Mouse (Mus musculus) heart, embryonic 11.5 days (tissue): Measurements from ENCODE around the gene Bcl10. TPM values are rescaled to one million over a fixed set of nuclear protein-coding genes. Genes with fewer than 3 reads are reported as not detected.

Experiments
- ATAC-seq: fragments of 200-750 bp; cut with Nextera tagmentation; replicated peaks from 2 replicates; pipeline ENCODE4 v1.8.0; 2017; ENCODE audit warnings: moderate library complexity; ENCODE audit not compliant: insufficient number of reproducible peaks, low FRiP score, low TSS enrichment
- H3K27ac ChIP-seq: fragments of 300-500 bp; sonication (generic); 2 replicates; pipeline ENCODE4 v1.5.1; 2014; ENCODE audit warnings: mild to moderate bottlenecking, low read depth, low read length
- H3K27me3 ChIP-seq: fragments of 300-500 bp; sonication (generic); 2 replicates; pipeline ENCODE4 v1.6.1; 2014; ENCODE audit warnings: mild to moderate bottlenecking, low read length, mixed read lengths; ENCODE audit not compliant: control insufficient read depth, insufficient read depth
- H3K36me3 ChIP-seq: fragments of 300-500 bp; sonication (generic); 2 replicates; pipeline ENCODE4 v1.6.1; 2014; ENCODE audit warnings: mild to moderate bottlenecking, low read length, moderate library complexity, mixed read lengths; ENCODE audit not compliant: control insufficient read depth, insufficient read depth
- H3K4me1 ChIP-seq: fragments of 300-500 bp; sonication (generic); 2 replicates; pipeline ENCODE4 v1.6.1; 2014; ENCODE audit warnings: low read length; ENCODE audit not compliant: control insufficient read depth, insufficient read depth
- H3K4me2 ChIP-seq: fragments of 300-500 bp; sonication (generic); 2 replicates; pipeline ENCODE4 v1.6.1; 2014; ENCODE audit warnings: mild to moderate bottlenecking, moderate library complexity
- H3K4me3 ChIP-seq: fragments of 300-500 bp; sonication (generic); 2 replicates; pipeline ENCODE4 v1.5.1; 2014; ENCODE audit warnings: low read depth, low read length
- H3K9ac ChIP-seq: fragments of 300-500 bp; sonication (generic); 2 replicates; pipeline ENCODE4 v1.6.1; 2014; ENCODE audit warnings: mild to moderate bottlenecking, low read depth, low read length, moderate library complexity
- H3K9me3 ChIP-seq: fragments of 300-500 bp; sonication (generic); replicated peaks from 2 replicates; pipeline ENCODE4 v1.6.1; 2016; ENCODE audit warnings: low read length; ENCODE audit not compliant: control insufficient read depth
- WGBS: fragments of 180-500 bp; shearing (Covaris S2); extraction: QIAGEN DNeasy Blood & Tissue Kit; methylation state at CpG from one replicate; pipeline ENCODE4 v1.1.7; 2014; ENCODE audit not compliant: insufficient replicate concordance; 5-methylcytosine and 5-hydroxymethylcytosine counted together
- polyA plus RNA-seq: library from polyadenylated mRNA; unstranded; fragments of >200 nt; fragmentation: Nextera tagmentation; extraction: Ambion mirVana; gene quantifications from 2 replicates; pipeline ENCODE4 v1.2.1, GENCODE M21; 2014

Gene Bcl10
- polyA plus RNA-seq, 1 experiment from 2014 or later, result 45.9 TPM

DNA sequence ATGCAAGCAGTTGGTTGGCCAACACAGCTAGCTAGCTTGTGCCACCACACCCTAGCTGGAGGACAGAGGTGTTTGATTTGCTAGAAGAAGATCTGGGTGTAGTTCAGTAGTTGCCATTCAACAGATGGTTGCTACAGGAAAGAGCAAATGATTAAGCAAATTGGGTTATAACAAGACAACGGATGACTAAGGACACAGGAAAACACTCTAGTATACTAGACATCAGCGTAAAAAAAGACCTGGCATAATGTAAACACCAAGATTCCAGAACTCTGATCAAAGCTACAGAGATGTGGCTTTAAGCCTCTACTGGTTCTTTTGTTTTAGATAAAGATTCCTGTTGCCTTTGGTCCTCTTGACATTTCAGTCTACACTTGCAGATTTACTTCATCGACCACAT lies 367 bp downstream of the Bcl10 start:
- Histone ChIP-seq H3K4me2 (no peak overlapping the region), H3K4me1 (peaks cover 16% of the 10 kb centered on the region; the same call in 1 of the 2 replicates), H3K9ac (no peak overlapping the region), H3K27me3 (no peaks in the 10 kb centered on the region), H3K4me3 (no peak overlapping the region), H3K9me3 (no peaks in the 10 kb centered on the region), H3K27ac (no peak overlapping the region), H3K36me3 (0 out of 2 replicates have a peak, but pooled peaks cover under 1% of the 10 kb centered on the region)
- WGBS, result 51% methylated on average over 3 of the region's 3 CpGs
- no peak for ATAC-seq

DNA sequence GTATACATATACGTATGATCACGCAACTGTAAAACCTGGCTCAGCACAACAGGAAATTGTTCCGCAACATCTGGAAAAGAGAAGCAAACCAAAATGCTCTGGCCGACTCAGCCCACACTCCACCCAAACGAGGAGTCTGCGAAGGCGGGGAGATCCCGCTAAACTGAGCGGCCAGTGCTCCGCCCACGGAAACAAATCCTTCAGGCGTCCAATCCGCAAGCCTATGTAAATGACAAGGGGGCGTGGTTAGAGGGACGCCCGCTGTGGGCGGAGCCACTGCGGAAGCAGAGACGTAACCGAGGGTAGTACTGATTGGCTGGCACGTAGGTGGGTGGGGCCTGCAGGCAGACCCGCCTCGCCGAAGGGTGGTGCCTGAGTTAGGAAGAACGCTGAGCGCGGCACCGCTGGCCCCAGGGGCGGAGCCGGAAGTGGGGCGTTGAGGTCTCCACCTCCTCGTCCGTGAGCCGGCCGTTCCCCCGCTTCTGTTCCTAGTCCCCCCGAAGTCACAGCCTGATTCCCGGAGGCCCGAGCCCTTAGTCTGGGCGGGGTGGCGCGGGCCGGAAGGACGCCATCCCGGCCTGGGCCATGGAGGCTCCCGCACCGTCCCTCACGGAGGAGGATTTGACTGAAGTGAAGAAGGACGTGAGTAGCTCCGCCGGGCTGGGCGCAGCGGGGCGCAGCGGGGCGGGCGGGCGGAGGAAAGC lies 1.4 kb downstream of the Bcl10 start:
- H3K9ac ChIP-seq, result peak overlapping the region; percentile 76
- peak overlapping the region; percentile 97 for H3K4me3 ChIP-seq
- ATAC-seq, result peak; percentile 100
- H3K36me3 ChIP-seq, result 0 out of 2 replicates have a peak, but pooled peaks cover 3% of the 10 kb centered on the region
- WGBS, result under 1% methylated on average over 56 of the region's 58 CpGs
- no peaks in the 10 kb centered on the region for H3K9me3 ChIP-seq
- H3K27me3 ChIP-seq, result no peaks in the 10 kb centered on the region
- peak overlapping the region; percentile 84 for H3K27ac ChIP-seq
- peaks cover 16% of the 10 kb centered on the region; the same call in 1 of the 2 replicates for H3K4me1 ChIP-seq
- H3K4me2 ChIP-seq, result peak overlapping the region; percentile 73

DNA sequence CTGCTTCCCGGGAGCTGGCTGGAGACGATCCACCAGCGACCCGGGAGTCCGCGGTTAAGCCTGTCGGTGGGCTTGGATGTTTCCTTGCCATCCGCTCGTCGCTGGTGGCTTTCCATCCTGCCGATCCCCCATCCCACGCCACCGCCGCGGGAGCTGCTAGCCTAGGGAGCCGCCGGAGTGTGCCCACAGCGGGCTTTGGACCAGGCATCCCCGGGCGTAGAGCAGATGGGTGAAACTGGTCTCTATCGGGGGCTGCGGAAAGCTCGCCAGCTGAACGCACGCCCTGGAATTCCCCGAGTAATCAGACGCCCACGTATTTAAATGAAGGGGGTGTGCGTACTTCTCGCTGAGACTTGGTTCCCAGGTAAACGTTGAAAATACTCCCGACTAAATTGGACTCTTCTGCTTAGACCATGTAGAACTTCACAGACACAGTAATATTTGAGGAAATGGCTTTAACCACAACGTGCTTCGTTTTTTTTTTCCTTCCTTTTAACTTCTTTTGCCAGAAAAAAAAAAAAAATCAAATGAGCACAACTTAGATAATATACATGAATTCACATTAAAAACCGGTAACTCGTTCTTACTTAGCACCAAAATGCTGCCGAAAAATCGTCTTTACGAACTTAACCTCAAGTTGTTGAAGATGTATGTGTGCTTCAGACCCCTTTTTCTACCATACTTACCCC lies 2.2 kb downstream of the Bcl10 start:
- H3K9me3 ChIP-seq, result no peaks in the 10 kb centered on the region
- no peaks in the 10 kb centered on the region for H3K27me3 ChIP-seq
- H3K4me1 ChIP-seq, result peaks cover 16% of the 10 kb centered on the region; the same call in 1 of the 2 replicates
- ATAC-seq, result no peak
- peak overlapping the region; percentile 84 for H3K27ac ChIP-seq
- peak overlapping the region; percentile 76 for H3K9ac ChIP-seq
- 0 out of 2 replicates have a peak, but pooled peaks cover 5% of the 10 kb centered on the region for H3K36me3 ChIP-seq
- peak overlapping the region; percentile 73 for H3K4me2 ChIP-seq
- 4% methylated on average over 39 of the region's 39 CpGs for WGBS
- H3K4me3 ChIP-seq, result peak overlapping the region; percentile 97

DNA sequence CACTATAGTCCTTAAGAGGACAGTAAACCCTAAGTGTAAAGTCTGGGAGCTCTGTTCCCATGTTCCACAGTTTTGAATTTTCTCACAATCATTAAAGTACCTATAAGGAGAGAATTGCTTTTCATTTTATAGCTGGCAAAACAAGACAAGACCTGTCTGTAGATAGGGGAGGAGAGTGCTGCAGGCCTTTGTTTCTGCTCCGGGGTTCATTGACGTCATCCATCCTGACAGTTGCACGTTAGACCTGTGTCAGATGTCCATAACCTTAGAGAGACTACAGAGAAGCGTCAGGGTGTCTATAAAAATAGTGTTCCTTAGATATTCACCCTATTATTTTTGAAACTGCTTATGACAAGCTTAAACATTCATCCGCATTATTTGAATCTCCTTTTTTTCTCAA lies 2.9 kb downstream of the Bcl10 start:
- H3K4me1 ChIP-seq, result peaks cover 16% of the 10 kb centered on the region; the same call in 1 of the 2 replicates
- no peak overlapping the region; the same call in 1 of the 2 replicates for H3K9ac ChIP-seq
- no peak for ATAC-seq
- H3K4me2 ChIP-seq, result peak overlapping the region; percentile 73
- no peaks in the 10 kb centered on the region for H3K27me3 ChIP-seq
- peak overlapping the region; percentile 97 for H3K4me3 ChIP-seq
- 70% methylated on average over 5 of the region's 5 CpGs for WGBS
- no peaks in the 10 kb centered on the region for H3K9me3 ChIP-seq
- 0 out of 2 replicates have a peak, but pooled peaks cover 5% of the 10 kb centered on the region for H3K36me3 ChIP-seq
- H3K27ac ChIP-seq, result no peak overlapping the region

DNA sequence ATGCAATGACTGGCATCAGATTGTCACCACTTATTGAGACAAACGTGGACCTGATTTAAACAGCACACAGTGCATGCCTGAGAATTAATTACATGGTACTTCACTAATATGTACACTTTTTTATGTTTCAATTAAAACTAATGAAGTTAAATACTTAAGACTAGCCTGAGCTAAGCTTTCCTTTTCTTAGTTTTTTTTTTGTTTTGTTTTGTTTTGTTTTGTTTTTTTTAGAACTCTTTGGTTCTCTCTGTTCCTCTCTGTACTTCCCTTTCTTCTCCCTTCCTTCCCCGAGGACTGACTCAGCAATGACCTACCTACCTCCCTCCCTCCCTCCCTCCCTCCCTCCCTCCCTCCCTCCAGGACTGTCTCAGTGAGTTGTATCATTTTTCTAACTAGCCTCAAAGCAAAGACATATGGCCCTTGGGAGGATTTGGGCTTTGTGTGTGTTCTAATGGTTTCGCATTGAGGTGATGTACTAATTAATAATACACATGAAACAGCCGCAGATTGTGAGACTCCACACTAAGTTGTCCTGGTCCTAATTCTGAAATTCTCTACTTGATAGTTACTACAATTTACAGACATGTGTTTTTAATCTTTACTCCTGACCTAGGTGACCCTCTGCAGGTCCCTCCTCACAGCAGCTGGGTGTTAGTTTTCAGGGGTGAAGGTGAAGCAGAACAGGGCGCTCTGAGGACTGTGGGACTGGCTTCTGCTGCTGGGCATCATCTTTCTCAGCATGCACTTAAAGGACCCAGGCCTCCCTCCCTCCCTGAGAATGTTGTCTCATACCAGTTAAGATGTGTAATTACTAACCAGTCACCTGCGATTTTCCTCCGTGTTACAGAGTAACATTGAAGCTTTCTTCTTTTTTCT lies 7.2 kb downstream of the Bcl10 start:
- Histone ChIP-seq H3K4me1 (peaks cover 10% of the 10 kb centered on the region; the same call in 1 of the 2 replicates), H3K36me3 (peaks cover 13% of the 10 kb centered on the region)

DNA sequence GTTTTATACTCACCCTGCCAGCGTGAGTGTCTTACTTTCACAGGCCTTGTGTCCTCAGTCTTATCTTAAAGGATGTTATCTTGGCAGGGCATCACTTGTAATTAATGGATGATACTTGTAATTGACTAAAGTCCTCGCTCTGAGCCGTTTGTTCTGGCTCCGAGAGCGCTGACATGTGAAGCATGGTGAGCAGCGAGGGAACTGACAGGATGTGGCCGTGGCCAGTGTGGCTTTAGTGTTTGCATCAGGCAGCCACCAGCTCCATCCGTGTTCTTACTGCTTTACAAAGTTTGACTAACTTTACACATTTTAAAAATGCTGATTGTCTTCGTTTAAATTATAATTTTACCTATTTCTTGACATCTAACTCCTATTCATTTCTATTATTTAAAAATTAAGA lies 11.2 kb downstream of the Bcl10 start:
- Histone ChIP-seq H3K9ac (no peak overlapping the region), H3K27ac (no peak overlapping the region), H3K4me2 (no peak overlapping the region), H3K4me3 (no peak overlapping the region), H3K4me1 (peaks cover 2% of the 10 kb centered on the region), H3K9me3 (no peaks in the 10 kb centered on the region), H3K36me3 (peaks cover 11% of the 10 kb centered on the region), H3K27me3 (no peaks in the 10 kb centered on the region)
- ATAC-seq, result no peak
- WGBS, result 65% methylated on average over 9 of the region's 9 CpGs

More for the DNA sequence above, 7.2 kb downstream of the Bcl10 start:
- Histone ChIP-seq H3K4me3 (no peak overlapping the region), H3K9ac (no peak overlapping the region), H3K4me2 (no peak overlapping the region), H3K27ac (no peak overlapping the region), H3K27me3 (no peaks in the 10 kb centered on the region), H3K9me3 (no peaks in the 10 kb centered on the region)
- WGBS, result 68% methylated on average over 7 of the region's 7 CpGs
- no peak for ATAC-seq

DNA sequence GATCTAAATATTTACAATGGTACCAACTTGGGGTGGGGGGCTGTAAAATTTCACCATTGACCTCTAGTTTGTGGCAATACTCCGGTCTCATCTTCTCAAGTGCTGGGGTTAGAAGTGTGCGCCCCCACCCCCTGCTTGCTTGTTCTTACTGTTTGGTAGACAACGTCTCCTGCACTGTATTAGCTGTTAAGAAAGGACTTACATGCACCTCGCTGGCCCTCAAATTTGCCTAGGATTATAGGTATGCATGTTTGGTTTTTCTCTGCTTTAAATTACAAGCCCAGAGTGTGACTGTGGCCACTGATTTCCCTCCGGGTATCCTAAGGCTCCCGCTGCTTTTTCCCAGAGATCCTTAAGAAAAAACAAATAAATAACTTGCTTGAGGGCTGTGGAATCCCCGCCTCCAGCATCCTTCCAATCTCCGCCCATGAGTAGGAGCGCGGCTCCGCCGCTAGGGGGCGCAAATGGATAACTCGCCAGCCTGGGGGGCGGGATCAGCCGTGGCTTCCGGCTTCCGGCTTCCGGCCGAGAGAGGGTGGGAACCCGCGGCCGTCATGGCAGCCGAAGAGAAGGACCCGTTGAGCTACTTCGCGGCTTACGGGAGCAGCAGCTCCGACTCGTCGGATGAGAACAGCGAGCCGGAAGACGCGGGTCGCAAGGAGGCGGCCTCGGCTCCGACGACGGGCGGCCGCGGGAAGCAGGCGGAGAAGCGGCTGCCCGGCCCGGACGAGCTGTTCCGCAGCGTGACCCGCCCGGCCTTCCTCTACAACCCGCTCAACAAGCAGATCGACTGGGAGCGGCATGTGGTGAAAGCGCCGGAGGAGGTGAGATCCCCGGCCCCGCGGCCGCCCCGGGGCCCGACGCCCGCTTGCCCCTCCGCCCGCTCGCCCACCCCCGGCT lies 15.2 kb downstream of the Bcl10 start, which contains the start of gene 2410004B18Rik:
Gene 2410004B18Rik, plus strand, starts transcription at position 510 of the 900 bp plus-strand sequence.
- Histone ChIP-seq H3K9me3 (no peaks in the 10 kb centered on the region), H3K36me3 (peaks cover 3% of the 10 kb centered on the region), H3K27me3 (no peaks in the 10 kb centered on the region), H3K27ac (peak within 1 kb of the TSS; percentile 54), H3K4me3 (peak within 1 kb of the TSS; percentile 98), H3K4me1 (peaks cover 10% of the 10 kb centered on the region), H3K4me2 (peak within 1 kb of the TSS; percentile 63), H3K9ac (peak within 1 kb of the TSS; percentile 93)
- peak; percentile 88 for ATAC-seq
- WGBS, result under 1% methylated on average over 70 of the region's 70 CpGs
